Mouse (Mus musculus) heart, embryonic 14.5 days (tissue): ENCODE results near the gene Tmem132b. TPM values are rescaled to one million over a fixed set of nuclear protein-coding genes. Genes with fewer than 3 reads are reported as not detected.

Source experiments
- ATAC-seq: fragments of 200-750 bp; cut with Nextera tagmentation; 2 replicates; pipeline ENCODE4 v1.8.0; 2017; ENCODE audit warnings: low read depth, moderate TSS enrichment; ENCODE audit not compliant: insufficient number of reproducible peaks, insufficient read depth, low FRiP score
- H3K27ac ChIP-seq, 2 experiments: fragments of 200-500 bp in 1 of 2; fragments of 300-500 bp in 1 of 2; sonication (generic) in 1 of 2; replicated peaks in 1 of 2; 2 replicates each; pipeline ENCODE4 v1.5.1; 2012 to 2014; ENCODE audit warnings: low read depth in 2 of 2, low read length in 2 of 2, control low read depth in 1 of 2, mild to moderate bottlenecking in 1 of 2, mixed read lengths in 1 of 2; ENCODE audit not compliant: control insufficient read depth in 1 of 2, insufficient read depth in 1 of 2
- H3K27me3 ChIP-seq: fragments of 300-500 bp; sonication (generic); 2 replicates; pipeline ENCODE4 v1.6.1; 2014; ENCODE audit warnings: mild to moderate bottlenecking, low read length, control low read depth; ENCODE audit not compliant: control insufficient read depth, insufficient read depth
- H3K36me3 ChIP-seq: fragments of 300-500 bp; sonication (generic); 2 replicates; pipeline ENCODE4 v1.6.1; 2014; ENCODE audit warnings: mild to moderate bottlenecking, control low read depth, low read length, mixed read lengths; ENCODE audit not compliant: control insufficient read depth, insufficient read depth
- H3K4me1 ChIP-seq, 2 experiments: fragments of 200-500 bp in 1 of 2; fragments of 300-500 bp in 1 of 2; sonication (generic) in 1 of 2; 2 replicates each; pipeline ENCODE4 v1.6.1; 2012 to 2014; ENCODE audit warnings: low read length in 2 of 2, control low read depth in 1 of 2, mixed read lengths in 1 of 2; ENCODE audit not compliant: control insufficient read depth in 2 of 2, insufficient read depth in 2 of 2
- H3K4me2 ChIP-seq: fragments of 300-500 bp; sonication (generic); 2 replicates; pipeline ENCODE4 v1.6.1; 2014; ENCODE audit warnings: mild to moderate bottlenecking, low read length
- H3K4me3 ChIP-seq, 2 experiments: fragments of 200-500 bp in 1 of 2; fragments of 300-500 bp in 1 of 2; sonication (generic) in 1 of 2; 2 replicates each; pipeline ENCODE4 v1.5.1; 2012 to 2014; ENCODE audit warnings: low read length in 2 of 2, mild to moderate bottlenecking in 2 of 2, control low read depth in 1 of 2, low read depth in 1 of 2, moderate library complexity in 1 of 2; ENCODE audit not compliant: control insufficient read depth in 1 of 2, insufficient read depth in 1 of 2
- H3K9ac ChIP-seq: fragments of 300-500 bp; sonication (generic); 2 replicates; pipeline ENCODE4 v1.6.1; 2014; ENCODE audit warnings: mild to moderate bottlenecking, low read length
- H3K9me3 ChIP-seq: fragments of 300-500 bp; sonication (generic); 2 replicates; pipeline ENCODE4 v1.6.1; 2016; ENCODE audit warnings: low read length, control low read depth; ENCODE audit not compliant: control insufficient read depth
- whole genome bisulfite sequencing: fragments of 180-500 bp; shearing (Covaris S2); extraction: QIAGEN DNeasy Blood & Tissue Kit; methylation state at CpG from one replicate; pipeline ENCODE4 v1.1.7; 2014; 5-methylcytosine and 5-hydroxymethylcytosine counted together
- polyA plus RNA-seq: library from polyadenylated mRNA; unstranded; fragments of >200 nt; fragmentation: Nextera tagmentation; extraction: Ambion mirVana; gene quantifications from 2 replicates; pipeline ENCODE4 v1.2.1, GENCODE M21; 2014

Tmem132b gene
- polyA plus RNA-seq, 1 experiment from 2014 or later, result not detected

DNA sequence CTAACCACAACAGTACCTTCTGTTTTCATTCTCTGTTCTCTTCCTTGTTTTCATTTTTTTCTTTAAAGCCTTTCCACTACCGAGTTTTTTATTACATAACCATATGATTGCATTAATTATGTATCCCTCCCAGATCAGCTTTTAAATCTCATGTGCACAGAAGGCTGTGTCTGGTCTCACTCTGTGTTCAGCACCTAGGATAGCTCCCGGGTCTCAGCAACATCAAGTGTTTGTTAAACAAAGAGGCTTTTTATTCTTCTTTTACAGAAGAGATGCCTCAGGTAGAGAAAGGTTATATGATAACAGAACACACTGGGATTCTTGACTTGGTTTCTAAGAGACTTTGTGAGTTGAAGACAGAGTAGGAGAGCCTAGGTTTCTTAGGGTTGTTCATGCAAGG is 241.2 kb downstream of the Tmem132b start:
- no peak for ATAC-seq
- H3K27ac ChIP-seq, result no peak overlapping the region

DNA sequence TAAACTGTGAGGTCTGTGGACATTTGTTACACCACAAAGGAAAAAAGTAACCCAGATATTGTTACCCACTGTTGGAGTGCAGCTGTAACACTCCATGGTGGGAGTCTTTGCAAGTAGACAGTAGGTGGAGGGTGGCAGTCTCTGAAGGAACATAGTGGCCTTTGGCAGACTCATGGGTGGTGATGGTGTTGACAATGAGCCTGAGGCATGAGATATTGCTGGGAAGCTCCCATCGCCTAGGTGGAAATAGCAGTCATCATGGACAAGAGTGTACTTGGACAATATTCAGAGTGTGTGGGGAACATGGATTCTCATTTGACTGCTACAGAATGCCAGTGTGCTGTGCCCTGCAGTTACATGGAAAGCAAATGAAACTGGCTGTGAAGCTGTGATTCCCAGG is 248.8 kb downstream of the Tmem132b start:
- Histone ChIP-seq H3K27ac (no peak overlapping the region), H3K9me3 (peaks cover 31% of the 10 kb centered on the region), H3K36me3 (no peaks in the 10 kb centered on the region), H3K4me2 (no peak overlapping the region), H3K4me3 (no peak overlapping the region), H3K4me1 (no peaks in the 10 kb centered on the region), H3K27me3 (no peaks in the 10 kb centered on the region), H3K9ac (no peak overlapping the region)
- WGBS, result 82% methylated on average over 1 of the region's 1 CpGs
- ATAC-seq, result no peak

More for the DNA sequence above, 241.2 kb downstream of the Tmem132b start:
- H3K27me3 ChIP-seq, result no peaks in the 10 kb centered on the region
- 35% methylated on average over 2 of the region's 2 CpGs for WGBS
- no peak overlapping the region for H3K9ac ChIP-seq
- H3K4me3 ChIP-seq, result no peak overlapping the region
- H3K9me3 ChIP-seq, result peaks cover 8% of the 10 kb centered on the region
- H3K4me2 ChIP-seq, result no peak overlapping the region
- H3K36me3 ChIP-seq, result no peaks in the 10 kb centered on the region
- no peaks in the 10 kb centered on the region for H3K4me1 ChIP-seq

DNA sequence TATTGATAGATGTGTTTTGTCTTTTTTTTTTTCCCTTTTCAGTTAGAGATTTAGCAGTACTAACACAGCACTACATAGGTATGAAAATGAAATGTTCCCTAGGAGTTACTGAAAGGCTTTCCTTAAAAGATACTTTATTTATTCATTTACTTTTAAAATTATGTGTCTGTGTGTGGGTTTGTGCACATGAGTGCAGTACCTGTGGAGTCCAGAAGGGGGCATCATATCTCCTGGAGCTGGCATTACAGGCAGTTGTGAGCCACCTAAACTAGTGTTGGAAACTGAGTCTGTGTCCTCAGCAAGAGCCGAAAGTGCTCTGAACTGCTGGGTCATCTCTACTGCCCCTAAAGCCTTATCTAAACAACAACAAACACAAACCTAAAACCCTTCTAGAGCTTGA is 261.1 kb downstream of the Tmem132b start:
- H3K9me3 ChIP-seq, result peaks cover 11% of the 10 kb centered on the region
- no peaks in the 10 kb centered on the region for H3K4me1 ChIP-seq
- H3K9ac ChIP-seq, result no peak overlapping the region
- H3K4me2 ChIP-seq, result no peak overlapping the region
- H3K27ac ChIP-seq, result no peak overlapping the region
- no peaks in the 10 kb centered on the region for H3K27me3 ChIP-seq
- 90% methylated on average over 1 of the region's 1 CpGs for WGBS
- ATAC-seq, result no peak
- H3K4me3 ChIP-seq, result no peak overlapping the region
- no peaks in the 10 kb centered on the region for H3K36me3 ChIP-seq

DNA sequence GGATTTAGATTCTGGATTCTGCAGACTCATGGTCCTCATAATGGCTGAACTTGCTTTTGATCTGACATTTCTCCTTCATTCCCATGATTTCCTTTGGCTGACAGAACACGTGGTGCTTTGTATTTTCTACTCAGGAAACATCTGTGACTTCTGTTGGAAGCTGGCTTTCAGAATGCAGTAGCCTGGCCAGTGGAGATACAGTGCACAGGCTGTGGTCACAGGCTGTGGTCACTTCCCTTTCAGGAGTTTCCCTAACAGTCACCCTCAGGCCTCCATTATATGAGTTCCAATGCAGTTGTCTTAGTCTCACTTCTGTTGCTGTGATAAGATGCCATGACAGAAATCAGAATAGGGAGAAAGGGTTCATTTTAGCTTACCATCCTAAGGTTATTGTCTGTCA is 262.7 kb downstream of the Tmem132b start:
- Histone ChIP-seq H3K9me3 (0 out of 2 replicates have a peak, but pooled peaks cover 4% of the 10 kb centered on the region), H3K27me3 (no peaks in the 10 kb centered on the region), H3K4me2 (no peak overlapping the region), H3K4me3 (no peak overlapping the region), H3K36me3 (no peaks in the 10 kb centered on the region), H3K4me1 (no peaks in the 10 kb centered on the region), H3K27ac (no peak overlapping the region), H3K9ac (no peak overlapping the region)
- WGBS, result 33% methylated on average over 1 of the region's 1 CpGs
- ATAC-seq, result no peak

DNA sequence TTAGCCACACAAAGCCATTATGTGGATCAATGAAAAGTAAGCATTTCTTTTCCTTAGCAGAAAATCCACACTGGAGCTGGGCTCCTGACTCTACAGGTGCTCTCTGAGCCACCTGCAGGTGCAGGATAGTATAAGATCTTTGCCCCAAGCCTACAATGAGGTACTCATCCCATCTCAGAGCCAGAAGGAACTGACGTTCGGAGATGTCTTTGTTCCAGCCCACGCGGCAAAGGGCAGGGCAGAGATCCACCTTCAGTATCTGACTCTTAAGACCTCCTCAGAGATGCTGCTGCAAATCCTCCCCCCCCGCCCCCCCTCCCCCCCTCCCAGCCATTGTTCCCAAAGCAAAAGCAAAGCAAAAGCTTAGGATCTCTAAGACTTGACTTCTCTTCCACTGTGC is 268.0 kb downstream of the Tmem132b start:
- no peak for ATAC-seq
- no peak overlapping the region for H3K4me2 ChIP-seq
- WGBS, result 53% methylated on average over 5 of the region's 5 CpGs

DNA sequence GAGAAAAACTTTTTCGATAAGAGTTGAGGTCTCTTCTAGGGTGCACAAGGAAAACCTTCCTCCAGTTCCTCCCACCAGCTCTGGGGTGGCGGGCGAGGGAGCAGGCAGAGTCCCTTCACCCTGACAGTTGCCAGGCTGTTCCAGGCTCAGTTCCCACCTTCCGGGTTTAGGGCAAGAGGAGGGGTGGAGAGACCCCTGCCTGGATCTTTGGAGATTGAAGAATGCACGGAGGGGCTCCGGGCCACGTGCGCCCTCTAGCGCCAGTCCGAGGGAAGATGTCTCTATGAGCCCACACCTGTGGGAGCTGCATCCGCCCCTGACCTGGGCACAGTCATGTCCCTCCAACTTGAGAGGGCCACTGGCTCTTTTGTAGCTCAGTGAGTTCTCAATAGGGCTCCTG is 268.5 kb downstream of the Tmem132b start:
- Histone ChIP-seq H3K4me1 (no peaks in the 10 kb centered on the region), H3K36me3 (no peaks in the 10 kb centered on the region), H3K27me3 (no peaks in the 10 kb centered on the region), H3K9ac (no peak overlapping the region), H3K4me3 (no peak overlapping the region), H3K4me2 (no peak overlapping the region), H3K27ac (no peak overlapping the region), H3K9me3 (no peaks in the 10 kb centered on the region; the same call in 1 of the 2 replicates)
- ATAC-seq, result no peak
- 20% methylated on average over 11 of the region's 11 CpGs for WGBS

More for the DNA sequence above, 268.0 kb downstream of the Tmem132b start:
- H3K4me1 ChIP-seq, result no peaks in the 10 kb centered on the region
- H3K36me3 ChIP-seq, result no peaks in the 10 kb centered on the region
- H3K9me3 ChIP-seq, result no peaks in the 10 kb centered on the region
- no peaks in the 10 kb centered on the region for H3K27me3 ChIP-seq
- H3K9ac ChIP-seq, result no peak overlapping the region
- H3K4me3 ChIP-seq, result no peak overlapping the region
- no peak overlapping the region for H3K27ac ChIP-seq

DNA sequence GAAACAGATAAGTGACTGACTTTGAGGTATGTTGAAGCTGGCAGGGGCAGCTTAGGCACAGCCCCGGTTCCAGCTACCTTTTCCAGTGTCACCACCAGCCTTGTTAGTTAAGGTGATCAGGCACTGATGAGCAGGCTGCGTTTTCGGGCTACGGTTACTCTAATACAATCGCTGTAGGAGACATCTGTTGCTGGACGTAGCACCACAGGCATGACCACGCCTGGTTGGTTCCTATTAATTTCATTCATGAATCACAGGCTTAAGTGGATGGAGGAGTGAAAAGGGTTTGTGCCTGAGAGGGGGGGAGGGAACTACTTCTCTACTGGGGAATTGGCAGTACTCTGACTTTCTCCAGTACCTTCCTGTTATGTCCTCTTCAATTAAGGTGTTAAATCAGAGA is 271.2 kb downstream of the Tmem132b start:
- no peak for ATAC-seq
- H3K4me1 ChIP-seq, result no peaks in the 10 kb centered on the region
- no peak overlapping the region for H3K9ac ChIP-seq
- H3K9me3 ChIP-seq, result peaks cover 10% of the 10 kb centered on the region; the same call in 1 of the 2 replicates
- no peaks in the 10 kb centered on the region for H3K36me3 ChIP-seq
- no peaks in the 10 kb centered on the region for H3K27me3 ChIP-seq
- H3K4me3 ChIP-seq, result no peak overlapping the region
- H3K4me2 ChIP-seq, result no peak overlapping the region
- no peak overlapping the region for H3K27ac ChIP-seq
- WGBS, result 69% methylated on average over 7 of the region's 7 CpGs

DNA sequence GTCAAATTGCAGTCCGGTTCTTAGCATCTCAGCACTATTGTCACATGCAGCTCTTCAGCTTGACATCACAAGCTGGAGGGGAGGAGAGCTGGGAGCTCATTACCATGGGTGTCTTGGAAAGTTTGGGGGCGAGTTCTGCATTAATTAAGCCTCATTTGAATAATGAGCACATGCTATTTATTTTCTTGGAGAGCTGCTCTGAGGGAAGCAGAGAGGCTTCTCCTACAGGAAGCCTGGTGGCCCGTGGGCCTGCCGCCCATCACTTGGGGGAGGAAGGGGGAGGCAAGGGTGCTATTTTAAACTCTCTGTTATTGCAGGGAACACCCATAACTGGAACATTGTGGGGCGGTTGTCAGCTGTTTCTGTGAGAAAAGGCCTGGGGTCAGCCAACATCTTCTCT is 273.8 kb downstream of the Tmem132b start:
- H3K36me3 ChIP-seq, result no peaks in the 10 kb centered on the region
- no peak overlapping the region for H3K9ac ChIP-seq
- no peaks in the 10 kb centered on the region for H3K4me1 ChIP-seq
- no peaks in the 10 kb centered on the region for H3K27me3 ChIP-seq
- ATAC-seq, result no peak
- H3K27ac ChIP-seq, result no peak overlapping the region
- no peak overlapping the region for H3K4me2 ChIP-seq
- H3K4me3 ChIP-seq, result no peak overlapping the region
- peaks cover 17% of the 10 kb centered on the region; the same call in 1 of the 2 replicates for H3K9me3 ChIP-seq
- WGBS, result 51% methylated on average over 5 of the region's 5 CpGs
